Mouse (Mus musculus) kidney, adult 2 months (tissue): ENCODE measurements at regions not wholly inside any gene's neighbourhood (a gene's known extent, or its start where the extent isn't known, plus 50 kb on each side); places are given as distances from the start of the nearest gene placed in this dataset.
"Not testable (repeated sequence)": the region's sequence is repeated elsewhere in the genome, so short reads cannot be mapped to it uniquely, and the experiment has no call there.

Experiments
- DNase-seq: peaks from one replicate; pipeline ENCODE4 v3.0.0; 2021
- H3K27ac ChIP-seq: fragments of 200-500 bp; 2 replicates; pipeline ENCODE4 v1.5.1; 2012; ENCODE audit warnings: low read depth, low read length, control low read depth, inconsistent platforms; ENCODE audit not compliant: insufficient read depth
- H3K27me3 ChIP-seq: fragments of 200-500 bp; replicated peaks from 2 replicates; pipeline ENCODE4 v1.6.1; 2012; ENCODE audit warnings: mild to moderate bottlenecking, moderate library complexity, low read length, inconsistent platforms; ENCODE audit not compliant: control insufficient read depth, insufficient read depth
- H3K36me3 ChIP-seq: fragments of 200-500 bp; 2 replicates; pipeline ENCODE4 v1.6.1; 2012; ENCODE audit warnings: mild to moderate bottlenecking, moderate library complexity, low read length, inconsistent platforms; ENCODE audit not compliant: control insufficient read depth, insufficient read depth
- H3K4me1 ChIP-seq: fragments of 200-500 bp; 2 replicates; pipeline ENCODE4 v1.6.1; 2011; ENCODE audit warnings: low read length; ENCODE audit not compliant: control insufficient read depth, insufficient read depth
- H3K4me3 ChIP-seq: fragments of 200-500 bp; 2 replicates; pipeline ENCODE4 v1.5.1; 2011; ENCODE audit warnings: mild to moderate bottlenecking, low read depth, low read length, control low read depth; ENCODE audit not compliant: insufficient read depth
- CTCF ChIP-seq: fragments of 200-500 bp; conservative IDR thresholded peaks from 2 replicates; pipeline ENCODE4 v1.5.1; 2011; ENCODE audit warnings: low read depth, mild to moderate bottlenecking, control low read depth, low read length, moderate library complexity, mixed read lengths; ENCODE audit not compliant: insufficient read depth, insufficient read length
- POLR2A ChIP-seq: fragments of 200-500 bp; IDR thresholded peaks from one replicate; pipeline ENCODE4 v1.6.1; 2011; ENCODE audit warnings: low read depth, low read length, control low read depth
- WGBS: fragments of 180-500 bp; shearing (Covaris S2); methylation state at CpG from one replicate; pipeline ENCODE4 v1.1.7; 2018; 5-methylcytosine and 5-hydroxymethylcytosine counted together

DNA sequence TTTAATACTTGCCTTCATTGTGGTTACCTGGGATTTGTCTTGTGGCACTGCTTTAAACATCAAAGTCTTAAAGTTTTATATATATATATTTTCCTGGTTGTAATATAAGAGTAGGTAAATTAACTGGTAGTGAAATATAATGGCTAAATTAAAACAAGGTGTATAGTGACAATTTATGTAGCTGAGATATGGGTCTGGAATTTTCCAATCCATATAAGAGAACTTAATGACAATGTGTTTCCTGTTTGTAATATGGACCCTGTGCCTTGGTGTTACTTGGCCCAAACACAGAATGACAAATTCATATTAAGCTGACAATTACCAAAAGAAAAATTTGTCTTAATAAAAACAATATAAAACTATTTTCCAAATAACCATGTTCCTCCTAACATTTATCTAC, 82.7 kb upstream of the Thsd7a start:
- Histone ChIP-seq H3K27me3 (no peaks in the 10 kb centered on the region), H3K4me3 (no peak overlapping the region), H3K4me1 (no peaks in the 10 kb centered on the region), H3K27ac (no peak overlapping the region), H3K36me3 (no peaks in the 10 kb centered on the region)
- DNase-seq: no peak
- no peak for TF ChIP-seq CTCF
- TF ChIP-seq POLR2A: no peak

DNA sequence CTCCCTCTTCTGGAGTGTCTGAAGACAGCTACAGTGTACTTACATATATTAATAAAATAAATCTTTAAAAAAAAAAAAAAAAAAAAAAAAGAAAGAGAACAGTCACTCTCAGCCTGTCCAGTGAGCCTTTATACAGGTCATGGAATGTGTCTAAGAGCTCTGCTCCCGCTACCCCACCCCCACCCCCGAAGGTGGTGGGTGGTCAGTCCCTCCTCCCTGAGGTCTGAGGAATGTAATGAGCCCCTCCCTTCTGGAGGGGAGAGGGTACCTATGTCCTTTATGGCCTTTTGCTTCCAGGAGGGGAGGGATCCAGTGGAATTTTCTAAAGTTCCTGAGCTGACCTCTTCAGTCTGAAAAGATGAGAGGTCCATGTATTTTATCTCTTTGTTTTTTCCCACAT, 82.3 kb upstream of the Thsd7a start:
- TF ChIP-seq POLR2A: no peak
- no peak for TF ChIP-seq CTCF

GRCm38 (mm10) chr6:12827745-12828144, 78.5 kb upstream of the Thsd7a start:
- Histone ChIP-seq H3K27me3 (no peaks in the 10 kb centered on the region), H3K36me3 (no peaks in the 10 kb centered on the region), H3K4me1 (no peaks in the 10 kb centered on the region), H3K4me3 (no peak overlapping the region), H3K27ac (no peak overlapping the region)
- 67% methylated on average over 4 of the region's 4 CpGs for WGBS
- DNase-seq: no peak
- TF ChIP-seq POLR2A (no peak), CTCF (no peak)

More for the DNA sequence above, 82.3 kb upstream of the Thsd7a start:
- H3K27me3 ChIP-seq: no peaks in the 10 kb centered on the region
- 64% methylated on average over 2 of the region's 2 CpGs for WGBS
- H3K27ac ChIP-seq: no peak overlapping the region
- no peak overlapping the region for H3K4me3 ChIP-seq
- no peaks in the 10 kb centered on the region for H3K4me1 ChIP-seq
- H3K36me3 ChIP-seq: no peaks in the 10 kb centered on the region
- DNase-seq: no peak

GRCm38 (mm10) chr6:12814972-12815770, 66.0 kb upstream of the Thsd7a start:
- WGBS: 75% methylated on average over 4 of the region's 4 CpGs
- no peak for TF ChIP-seq CTCF
- no peak for TF ChIP-seq POLR2A
- Histone ChIP-seq H3K27me3 (no peaks in the 10 kb centered on the region), H3K4me3 (no peak overlapping the region), H3K36me3 (no peaks in the 10 kb centered on the region), H3K27ac (no peak overlapping the region), H3K4me1 (no peaks in the 10 kb centered on the region)
- no peak for DNase-seq

GRCm38 (mm10) chr6:12813781-12814180, 64.6 kb upstream of the Thsd7a start:
- WGBS: 66% methylated on average over 5 of the region's 5 CpGs
- H3K27ac ChIP-seq, H3K36me3 ChIP-seq, H3K4me1 ChIP-seq, H3K4me3 ChIP-seq, H3K27me3 ChIP-seq, DNase-seq: not testable (repeated sequence)

- Histone ChIP-seq H3K27ac (no peak overlapping the region), H3K36me3 (no peaks in the 10 kb centered on the region), H3K4me3 (no peak overlapping the region), H3K4me1 (no peaks in the 10 kb centered on the region), H3K27me3 (no peaks in the 10 kb centered on the region)
- WGBS: 90% methylated on average over 1 of the region's 1 CpGs
- no peak for TF ChIP-seq CTCF
- TF ChIP-seq POLR2A: no peak
- no peak for DNase-seq
These were observed 63.3 kb upstream of the Thsd7a start for GRCm38 (mm10) chr6:12812467-12812866.

DNA sequence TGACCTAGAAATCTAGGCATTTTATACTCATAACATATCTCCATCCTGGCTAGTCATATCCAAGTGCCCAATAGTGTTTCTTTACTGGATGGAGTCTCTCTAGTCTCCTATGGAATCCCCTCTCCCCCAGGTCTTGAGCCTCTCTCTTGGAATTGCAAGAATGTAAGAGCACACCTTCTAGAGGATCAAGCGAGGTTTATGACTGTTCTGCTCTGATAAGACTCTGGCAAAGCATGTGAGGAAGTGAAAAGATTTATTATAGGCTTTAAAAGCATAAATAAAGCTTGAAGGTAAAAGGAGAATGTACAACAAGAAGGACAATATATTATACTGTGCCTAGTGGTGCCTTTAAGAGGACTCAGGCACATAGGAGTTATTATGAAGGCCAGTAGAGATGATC, 62.8 kb upstream of the Thsd7a start:
- no peaks in the 10 kb centered on the region for H3K4me1 ChIP-seq
- H3K36me3 ChIP-seq: no peaks in the 10 kb centered on the region
- WGBS: 51% methylated on average over 1 of the region's 1 CpGs
- no peak overlapping the region for H3K27ac ChIP-seq
- no peak for DNase-seq
- TF ChIP-seq CTCF: no peak
- no peak for TF ChIP-seq POLR2A
- H3K4me3 ChIP-seq: no peak overlapping the region
- no peaks in the 10 kb centered on the region for H3K27me3 ChIP-seq
